Mouse (Mus musculus) forelimb bud, embryonic 11.5 days (tissue): ENCODE results near the gene Olfr460.
"Not testable (repeated sequence)": the region's sequence is repeated elsewhere in the genome, so short reads cannot be mapped to it uniquely, and the experiment has no call there.

Experiments
- DNase-seq: peaks from one replicate; pipeline ENCODE4 v3.0.0-alpha.2; 2012; ENCODE audit warnings: low read depth, low spot score

Olfr460 gene

DNA sequence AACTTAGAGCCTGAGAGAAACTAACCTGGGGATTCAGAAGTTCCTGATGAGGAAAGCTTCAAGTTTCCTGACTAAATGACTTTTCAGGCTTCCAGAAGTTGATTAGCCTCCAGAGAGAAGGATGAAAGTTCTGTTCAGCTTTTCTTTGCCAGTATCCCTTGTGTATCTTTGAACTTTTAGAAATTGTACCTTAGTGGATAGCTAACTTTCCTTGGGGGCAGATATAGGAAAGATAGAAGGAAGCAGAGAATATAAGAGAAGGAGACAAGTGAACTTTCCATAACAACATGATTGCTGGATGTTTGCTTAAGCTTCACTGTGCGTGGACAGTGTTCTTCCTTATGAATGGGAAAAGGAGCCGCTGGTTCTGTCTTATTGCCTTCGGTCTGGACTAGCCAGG is at the start of gene Olfr460:
Olfr460 (plus strand) TSS at position 301 of the 400 bp plus-strand sequence.
- DNase-seq = no peak

DNA sequence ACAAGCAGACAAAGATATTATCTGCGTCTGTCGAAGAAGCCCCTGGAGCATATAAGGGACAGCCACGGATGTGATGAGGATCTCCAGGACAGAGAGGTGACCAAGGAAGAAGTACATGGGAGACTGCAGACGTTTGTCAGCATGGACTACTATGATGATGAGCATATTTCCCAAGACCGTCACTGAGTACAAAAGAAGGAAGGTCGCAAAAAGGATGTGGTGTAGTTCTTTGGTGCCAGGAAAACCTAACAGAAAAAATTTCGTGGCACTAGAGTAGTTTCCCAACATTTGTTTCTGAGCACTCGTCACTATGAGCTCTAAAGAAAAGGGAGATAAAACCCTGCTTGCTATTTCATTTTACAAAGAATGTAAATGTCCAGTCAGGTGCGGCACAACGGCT is 24.6 kb upstream of the Olfr460 start:
- DNase-seq = no peak

DNA sequence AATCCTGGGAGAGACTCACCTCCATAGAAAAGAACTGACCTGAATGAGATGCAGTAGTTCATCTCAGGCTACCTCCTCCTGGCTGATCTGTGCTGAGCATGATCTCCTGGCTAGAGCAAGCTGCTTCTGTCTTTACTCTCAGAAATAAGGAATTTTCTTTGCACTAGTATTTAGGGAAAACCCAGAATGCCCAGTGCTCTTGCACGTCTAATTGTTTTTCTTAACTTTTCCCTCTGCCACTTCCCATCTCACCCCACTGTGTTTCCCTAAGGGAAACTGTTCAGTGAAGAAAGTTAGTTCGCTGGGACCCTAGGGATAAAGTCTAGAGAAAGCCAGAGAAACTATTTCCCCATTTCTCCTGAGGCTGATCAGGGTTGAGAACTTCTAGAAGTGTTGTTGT is 14.3 kb upstream of the Olfr460 start, which contains the start of gene Olfr461:
Olfr461 (minus strand) TSS at position 101 of the 400 bp plus-strand sequence.
- no peak for DNase-seq

DNA sequence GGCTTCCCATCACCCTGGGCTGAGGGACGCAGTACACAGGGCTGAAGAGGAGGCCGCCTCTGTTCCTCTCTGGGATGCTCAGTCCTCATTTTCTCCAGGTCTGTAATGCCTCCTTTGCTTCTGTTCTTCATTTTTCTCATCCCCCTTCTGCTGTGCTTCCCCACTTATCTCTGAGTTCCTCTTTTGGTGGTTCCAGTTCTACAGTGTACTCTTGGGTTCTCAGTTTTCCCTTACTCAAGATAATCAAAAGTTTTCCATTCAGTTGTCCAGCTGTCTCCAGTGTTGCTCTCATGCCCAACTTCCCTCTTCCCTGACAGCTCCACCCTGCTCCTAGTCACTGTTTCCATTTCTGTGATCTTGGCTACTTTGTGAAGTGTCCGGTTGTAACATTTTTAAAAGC is 4.3 kb downstream of the Olfr460 start:
- DNase-seq = no peak

DNA sequence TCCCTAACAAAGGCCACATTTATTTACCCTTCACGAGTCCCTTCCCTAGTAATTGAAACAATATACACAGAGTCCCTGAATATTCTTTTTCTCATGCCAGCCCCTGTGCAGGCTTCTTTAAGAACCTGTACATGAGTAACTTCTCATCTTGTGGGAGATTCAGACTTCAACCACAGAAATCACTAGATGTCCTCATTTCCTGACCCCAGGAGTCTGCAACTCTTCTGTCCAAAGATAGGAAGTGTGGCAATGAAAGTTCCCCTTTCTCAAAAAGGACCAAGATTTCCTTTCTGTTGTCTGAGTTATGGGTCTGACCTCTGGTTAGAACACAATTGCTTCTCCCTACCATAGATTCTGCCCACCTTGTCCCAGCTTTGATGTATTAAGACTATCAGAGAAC is 7.0 kb downstream of the Olfr460 start:
- no peak for DNase-seq

DNA sequence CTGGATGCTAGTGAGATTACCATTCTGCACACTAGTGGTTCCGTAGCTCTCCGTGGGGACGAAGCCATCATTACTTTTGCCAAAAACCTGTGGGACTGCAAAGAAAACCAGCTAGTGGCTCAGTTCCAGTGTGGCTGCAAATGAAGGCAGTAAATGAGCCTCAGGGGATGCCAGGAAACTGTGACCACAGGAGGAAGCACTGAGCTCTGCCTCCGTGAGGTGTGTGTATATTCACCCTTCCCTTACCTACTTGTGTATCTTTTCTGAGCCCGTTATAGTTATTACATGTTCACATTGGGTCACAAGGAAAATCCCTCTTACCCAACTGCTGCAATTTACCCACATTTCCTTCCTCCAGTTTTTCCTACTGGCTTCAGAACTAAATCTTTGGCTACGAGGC is 15.0 kb downstream of the Olfr460 start:
- DNase-seq = no peak

DNA sequence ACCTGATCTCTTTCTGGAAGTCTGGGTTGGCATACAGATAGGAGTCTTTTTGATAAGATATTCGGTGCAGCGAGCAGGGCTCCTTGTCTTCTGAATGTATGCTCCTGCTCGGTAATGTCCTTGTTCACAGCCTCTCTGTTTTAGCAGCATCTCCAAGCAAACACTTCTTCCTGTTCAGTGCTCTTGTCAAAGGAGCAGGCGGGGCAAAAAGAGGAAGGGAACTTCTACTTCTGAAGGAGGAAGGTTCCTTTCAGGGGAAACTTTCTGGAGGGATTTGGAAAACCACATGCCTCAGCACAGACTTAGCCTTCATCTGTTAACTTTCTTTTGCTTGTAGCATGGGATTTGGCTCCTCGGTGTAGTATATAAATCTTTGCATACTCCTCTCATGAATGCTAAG is 16.4 kb downstream of the Olfr460 start, which contains the start of gene Clec5a:
Clec5a (minus strand) TSS at position 177 of the 400 bp plus-strand sequence.
- no peak for DNase-seq

DNA sequence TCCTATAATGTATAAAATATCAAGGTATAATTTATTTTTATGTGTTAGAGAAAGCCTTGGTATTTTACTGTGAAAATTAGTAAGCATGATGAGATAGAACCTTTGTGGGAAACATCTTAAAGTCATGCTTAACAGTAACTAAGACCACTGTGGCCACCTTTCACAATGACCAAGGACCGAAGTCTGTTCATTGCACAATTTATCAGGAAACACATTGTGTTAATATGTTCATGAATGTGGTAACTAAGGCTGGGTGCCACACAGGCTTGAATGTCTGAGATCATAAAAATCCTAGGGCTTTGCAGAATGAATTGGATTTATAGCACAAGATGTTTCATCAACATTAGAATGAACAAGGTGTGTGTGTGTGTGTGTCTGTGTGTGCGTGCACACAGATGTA is 19.1 kb downstream of the Olfr460 start:
- no peak for DNase-seq

DNA sequence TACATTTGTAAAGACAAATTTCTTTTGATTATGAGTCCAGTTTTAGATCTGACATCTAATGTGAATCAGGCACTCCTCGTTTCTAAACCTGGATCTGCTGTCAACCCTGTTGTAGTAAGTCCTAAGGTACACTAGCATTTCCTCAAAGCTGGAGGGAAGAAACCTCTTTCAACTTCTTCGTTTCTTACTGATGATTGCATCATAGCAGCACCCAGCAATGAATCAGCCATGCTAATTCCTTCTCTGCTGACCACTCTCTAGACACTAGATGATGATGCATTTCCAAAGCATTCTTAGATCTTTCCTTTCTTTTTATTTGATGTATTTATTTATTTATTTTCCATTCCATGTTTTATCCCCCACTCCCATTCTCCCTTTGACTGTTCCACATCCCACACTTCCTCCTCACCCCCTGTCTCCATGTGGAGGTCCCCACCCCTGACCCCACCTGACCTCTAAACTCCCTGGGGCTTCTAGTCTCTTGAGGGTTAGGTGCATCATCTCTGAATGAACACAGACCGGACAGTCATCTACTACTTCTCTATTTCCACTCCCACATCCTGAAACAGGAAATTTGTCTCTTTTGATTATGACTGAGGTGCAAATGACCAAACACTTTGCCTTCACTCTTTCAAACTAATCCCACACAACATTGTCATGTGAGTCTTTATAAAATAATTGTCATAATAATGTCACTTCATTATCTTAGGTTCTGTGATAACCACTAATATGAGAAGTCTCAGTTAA is 25.7 kb downstream of the Olfr460 start:
- DNase-seq = no peak

DNA sequence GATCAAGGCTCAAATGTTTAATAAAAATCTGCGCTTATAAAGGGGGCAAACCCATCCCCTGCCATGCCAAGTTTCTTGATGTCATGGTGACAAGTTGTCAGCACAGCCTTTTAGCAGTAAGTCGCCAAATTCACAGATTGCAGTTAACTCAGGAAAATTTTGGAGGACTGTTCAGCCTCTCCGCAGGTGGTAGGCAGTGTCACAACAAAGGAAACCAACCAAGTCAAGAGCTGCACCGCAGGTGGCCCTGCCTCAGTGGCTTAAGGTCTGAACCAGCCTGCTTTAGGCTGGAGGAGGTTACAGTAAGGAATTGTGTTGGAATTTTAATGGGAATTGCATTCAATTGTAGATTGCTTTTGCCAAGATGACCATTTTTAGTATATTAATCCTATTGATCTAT is 29.3 kb downstream of the Olfr460 start:
- DNase-seq = not testable (repeated sequence)

DNA sequence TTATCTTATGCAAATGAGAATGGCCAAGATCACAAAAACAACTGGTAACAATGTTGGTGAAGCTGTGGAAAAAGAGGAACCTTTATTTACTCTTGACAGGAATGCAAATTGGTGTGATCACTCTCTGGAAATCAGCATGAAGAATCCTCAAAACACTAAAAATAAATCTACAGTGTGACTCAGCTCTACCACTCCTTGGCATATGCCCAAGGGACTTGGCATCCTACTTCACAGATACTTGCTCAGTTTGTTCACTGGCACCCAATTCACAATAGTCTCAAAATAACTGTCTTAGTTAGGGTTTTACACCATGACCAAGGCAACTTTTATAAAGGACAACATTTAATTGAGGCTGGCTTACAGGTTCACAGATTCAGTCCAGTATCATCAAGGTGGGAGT is 38.1 kb downstream of the Olfr460 start:
- no peak for DNase-seq

DNA sequence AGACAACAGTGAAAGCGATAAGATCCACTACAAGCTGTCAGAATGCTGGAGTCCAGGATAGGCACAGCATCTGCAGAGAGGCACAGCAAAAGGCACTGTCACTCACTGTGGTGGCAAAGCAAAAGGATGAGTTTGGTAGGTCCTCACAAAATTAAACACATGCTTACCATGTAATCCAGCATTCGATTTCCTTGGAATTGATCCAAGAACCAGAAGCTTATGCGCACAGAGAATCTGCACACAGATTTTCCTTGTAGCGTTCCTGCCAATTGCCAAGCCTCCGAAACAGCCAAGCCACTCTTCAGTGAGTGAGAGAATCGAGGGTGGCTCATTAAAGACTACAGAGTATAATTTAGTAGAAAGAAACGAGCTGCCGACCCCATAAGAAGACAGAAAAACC is 41.0 kb downstream of the Olfr460 start:
- DNase-seq = no peak

DNA sequence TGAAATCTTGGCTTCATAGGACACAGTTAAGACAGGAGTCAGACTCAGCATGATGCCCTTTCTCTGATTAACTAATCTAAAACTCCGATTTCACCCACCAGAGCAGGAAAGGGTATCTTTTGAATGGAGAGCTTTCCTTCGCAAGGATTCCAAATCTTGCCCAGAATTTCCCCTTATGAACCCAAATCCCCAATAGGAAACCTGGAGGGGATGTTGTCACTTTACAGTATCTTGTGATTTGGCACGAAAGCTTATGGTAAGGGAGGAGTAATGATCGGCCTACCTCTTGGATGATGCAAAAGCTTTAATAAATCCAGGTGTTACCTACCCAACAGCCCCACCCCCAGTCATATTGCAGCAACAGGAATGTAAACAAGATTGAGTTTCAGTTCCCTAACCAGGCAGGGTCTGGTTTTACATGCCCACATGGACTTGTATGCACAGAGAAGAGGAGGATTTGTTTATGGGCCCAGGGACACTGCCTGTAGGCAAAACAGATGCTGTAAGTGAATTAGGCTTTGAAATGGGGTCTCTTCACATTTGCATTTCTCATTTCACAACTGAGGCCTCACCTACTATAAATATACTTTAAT is 44.1 kb downstream of the Olfr460 start, which contains the start of gene Tas2r138:
Tas2r138 (minus strand) TSS at position 51 of the 593 bp plus-strand sequence.
- no peak for DNase-seq

DNA sequence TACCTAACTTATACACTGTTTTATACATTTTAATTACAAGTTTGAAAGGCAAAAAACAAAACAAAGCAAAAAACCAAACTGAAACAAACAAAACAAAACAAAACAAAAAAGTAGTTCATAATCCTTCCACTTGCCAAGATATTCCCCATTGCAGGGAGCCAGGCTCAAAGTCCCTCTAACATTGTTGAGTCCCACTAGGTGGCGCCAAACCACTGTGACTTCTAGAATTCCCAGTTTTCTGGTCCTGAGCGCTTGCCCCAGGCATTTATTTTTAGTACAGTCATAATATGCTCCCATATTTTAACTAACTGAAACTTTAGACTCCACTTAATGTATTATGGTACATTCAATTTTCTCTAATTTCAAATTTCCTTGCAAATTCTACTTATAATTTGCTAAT is 48.7 kb downstream of the Olfr460 start:
- peak; percentile 60 for DNase-seq
